Mouse (Mus musculus) cerebellum, adult 8-10 months (tissue): ENCODE measurements around the gene AC140267.1.
A peak's percentile ranks its signal among the peaks of the same experiment; 100 is the strongest.

ENCODE experiments used
- DNase-seq: peaks from one replicate; pipeline ENCODE4 v3.0.0; 2022

The AC140267.1 gene

DNA sequence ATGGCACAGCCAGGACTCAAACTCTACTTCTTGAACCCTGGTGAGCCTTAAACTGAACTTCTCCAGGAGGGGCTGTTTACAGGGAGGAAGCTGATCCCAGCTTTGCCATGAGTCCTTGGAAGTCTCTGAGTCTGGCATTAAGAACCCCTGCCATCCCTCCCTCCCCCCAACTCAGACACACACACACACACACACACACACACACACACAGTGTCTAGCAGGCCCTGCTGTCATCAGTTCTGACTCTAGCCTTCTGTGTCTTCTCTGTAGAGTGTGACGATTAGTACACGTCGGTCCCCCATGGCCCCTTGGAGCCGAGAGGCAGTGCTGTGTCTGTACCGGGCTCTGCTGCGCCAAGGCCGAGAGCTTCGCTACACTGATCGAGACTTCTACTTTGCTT is at the start of gene AC140267.1:
Gene AC140267.1 (plus strand): TSS at position 301 of the 400 bp plus-strand sequence.
- no peak for DNase-seq

DNA sequence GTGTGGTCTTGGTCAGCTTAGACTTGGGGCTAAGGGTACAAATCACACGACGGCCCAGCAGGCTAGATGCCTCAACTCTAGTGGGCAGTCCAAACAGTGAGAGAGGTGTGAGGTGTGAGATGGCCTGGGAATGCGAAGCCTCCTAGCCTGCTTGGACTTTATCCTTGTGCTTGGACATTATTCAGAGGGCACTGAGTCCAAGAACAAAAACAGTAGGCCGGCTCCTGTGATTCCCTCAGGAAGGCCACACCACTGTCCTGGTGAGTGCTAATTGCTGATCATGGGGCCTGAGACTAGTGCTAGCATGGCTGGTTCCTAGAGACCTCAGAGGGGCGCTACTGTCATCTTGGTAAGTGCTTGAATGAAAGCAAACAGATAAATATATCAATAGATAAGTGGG is 46.7 kb upstream of the AC140267.1 start:
- no peak for DNase-seq

- DNase-seq, result no peak
These were observed 45.6 kb upstream of the AC140267.1 start for GRCm38 (mm10) chr15:80190075-80190474.

GRCm38 (mm10) chr15:80191585-80192245 is 43.9 kb upstream of the AC140267.1 start:
- DNase-seq, result no peak

DNA sequence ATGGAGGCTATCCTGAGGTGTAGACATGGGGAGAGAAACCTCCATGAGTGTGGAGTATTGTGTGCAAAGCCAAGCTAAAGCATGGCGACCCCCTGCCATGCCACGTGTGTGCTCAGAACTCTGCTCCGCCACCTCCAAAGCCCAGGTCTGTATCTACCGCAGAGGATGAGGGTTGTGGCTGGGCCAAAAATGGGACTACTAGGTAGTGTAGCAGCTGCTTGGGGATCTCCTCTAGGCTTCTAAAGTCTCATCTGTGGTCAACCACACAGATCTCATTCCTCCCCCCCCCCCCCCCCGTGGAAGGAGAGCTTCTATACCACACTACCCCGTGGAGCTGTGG is 43.4 kb upstream of the AC140267.1 start:
- no peak for DNase-seq

GRCm38 (mm10) chr15:80192847-80193246 is 42.8 kb upstream of the AC140267.1 start:
- no peak for DNase-seq

GRCm38 (mm10) chr15:80199556-80199955 is 36.1 kb upstream of the AC140267.1 start:
- no peak for DNase-seq

- no peak for DNase-seq
These were observed 33.4 kb upstream of the AC140267.1 start for GRCm38 (mm10) chr15:80202111-80202775.

DNA sequence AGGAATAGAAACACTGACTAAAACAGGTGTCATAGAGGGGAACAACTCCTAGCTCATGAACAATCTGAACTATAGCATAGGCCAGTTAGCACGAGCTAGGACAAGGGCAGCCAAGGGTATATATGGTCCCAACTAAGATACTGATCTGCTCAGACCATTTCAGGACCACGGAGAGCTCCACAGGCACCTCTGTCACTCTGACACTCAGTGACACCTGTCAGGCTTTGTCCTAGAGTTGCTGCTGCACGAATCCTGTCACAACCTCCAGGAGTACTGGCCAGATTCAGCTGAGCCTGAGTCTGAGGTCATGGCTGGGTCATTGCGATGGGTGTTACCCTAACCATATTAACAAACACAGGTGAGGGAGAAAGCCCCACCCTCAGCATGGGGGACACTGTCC is 32.2 kb upstream of the AC140267.1 start:
- no peak for DNase-seq

GRCm38 (mm10) chr15:80206057-80206565 is 29.5 kb upstream of the AC140267.1 start:
- no peak for DNase-seq

DNA sequence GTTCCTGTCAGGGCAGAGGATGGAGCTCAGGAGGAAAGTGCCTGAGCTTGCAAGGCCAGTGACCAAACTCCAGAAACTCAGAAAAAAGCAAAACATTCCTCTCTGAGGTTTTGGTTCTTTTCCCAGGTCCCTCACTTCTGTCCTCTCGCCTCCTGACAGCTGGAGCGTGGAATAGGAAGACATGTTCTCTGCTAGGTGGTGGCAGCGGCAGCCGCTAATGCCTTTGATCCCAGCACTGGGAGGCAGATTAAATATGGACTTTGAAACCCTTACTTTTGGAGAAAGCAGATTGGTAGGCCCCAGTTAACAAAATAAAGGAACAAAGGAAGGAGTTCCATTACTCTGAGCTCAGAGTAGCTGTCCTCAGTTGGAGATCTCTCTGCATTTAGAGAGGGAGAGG is 27.2 kb upstream of the AC140267.1 start:
- no peak for DNase-seq

GRCm38 (mm10) chr15:80213688-80214087 is 21.9 kb upstream of the AC140267.1 start:
- no peak for DNase-seq

DNA sequence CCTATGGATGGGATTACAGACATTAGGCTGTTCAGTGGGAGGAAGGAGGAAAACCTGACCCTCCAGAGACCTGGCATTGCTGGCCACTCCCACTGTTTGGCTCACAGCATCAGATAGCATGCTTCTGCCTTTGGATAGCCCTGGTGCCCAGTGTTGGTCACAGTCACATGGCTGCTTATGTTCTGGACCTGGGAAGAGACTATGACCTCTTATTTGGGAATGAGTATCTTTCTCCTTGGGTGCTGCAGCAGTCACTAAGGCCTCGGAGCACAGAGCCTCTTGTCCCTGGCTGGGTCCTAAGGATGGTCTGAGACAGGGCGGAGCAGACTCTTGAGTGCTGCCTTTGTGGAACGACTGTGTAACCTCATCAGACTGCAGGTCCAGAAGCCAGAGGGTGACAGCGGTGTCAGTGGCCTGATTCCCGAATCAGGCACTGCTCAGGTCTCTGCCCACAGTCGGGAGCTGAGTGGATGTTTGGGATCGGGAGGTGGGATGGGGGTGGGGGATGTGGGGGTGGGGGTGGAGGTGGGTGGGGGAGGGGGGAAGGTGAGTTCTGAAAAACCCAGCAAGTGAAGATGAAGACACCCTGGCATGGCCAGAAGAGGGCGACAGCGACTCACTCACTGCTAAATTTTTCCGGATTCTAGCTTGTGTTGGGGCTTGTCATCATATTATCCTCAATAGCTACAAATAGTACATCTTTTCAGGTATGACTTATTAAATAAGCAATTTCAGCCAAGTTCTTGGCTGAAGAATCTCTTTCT is 19.7 kb upstream of the AC140267.1 start:
- DNase-seq, result no peak

- DNase-seq, result no peak
These were observed 19.2 kb upstream of the AC140267.1 start for GRCm38 (mm10) chr15:80216480-80216820.

GRCm38 (mm10) chr15:80217476-80217875 is 18.2 kb upstream of the AC140267.1 start:
- DNase-seq, result no peak

GRCm38 (mm10) chr15:80219211-80219610 is 16.4 kb upstream of the AC140267.1 start:
- no peak for DNase-seq

DNA sequence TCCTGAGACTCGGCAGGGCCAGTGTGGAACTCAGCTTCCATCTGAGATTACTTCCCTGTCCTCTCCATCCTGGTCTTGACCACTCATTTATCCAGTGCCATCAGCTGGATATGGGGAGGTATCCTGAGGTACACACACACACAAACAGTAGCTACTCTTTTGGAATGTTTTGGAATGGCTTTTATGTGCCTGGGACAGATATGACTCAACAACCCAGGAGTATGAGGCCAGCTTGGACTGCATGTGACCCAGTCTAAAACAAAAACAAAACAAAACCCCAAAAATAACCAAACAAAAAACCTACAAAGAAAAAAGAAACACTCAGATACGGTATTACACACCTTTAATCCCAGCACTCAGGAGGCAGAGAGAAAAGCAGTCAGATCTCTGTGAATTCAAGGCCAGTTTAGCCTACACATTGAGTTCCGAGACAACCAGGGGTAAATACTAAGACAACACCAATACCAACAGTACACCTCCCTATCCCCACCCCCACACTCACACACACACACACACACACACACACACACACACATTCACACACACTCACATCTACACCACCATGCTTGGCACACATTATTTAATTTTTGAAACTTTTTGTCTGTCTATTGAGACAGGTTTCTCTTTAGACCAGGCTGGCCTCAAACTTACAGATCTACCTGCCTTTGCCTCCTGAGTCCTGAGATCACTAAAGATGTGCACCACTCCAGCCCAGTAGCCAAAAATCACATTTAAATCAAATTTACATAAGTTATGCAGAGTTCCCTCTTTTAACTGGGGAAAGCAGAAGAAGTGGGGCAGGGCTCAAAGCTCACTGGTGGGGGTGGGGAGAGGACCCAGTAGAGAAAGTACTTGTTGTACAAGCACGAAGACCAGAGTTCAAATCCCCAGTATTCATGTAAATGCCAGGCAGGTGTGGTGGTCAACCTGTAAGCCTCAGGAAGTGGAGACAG is 15.7 kb upstream of the AC140267.1 start:
- DNase-seq, result no peak

- no peak for DNase-seq
These were observed 14.6 kb upstream of the AC140267.1 start for GRCm38 (mm10) chr15:80221031-80221430.

DNA sequence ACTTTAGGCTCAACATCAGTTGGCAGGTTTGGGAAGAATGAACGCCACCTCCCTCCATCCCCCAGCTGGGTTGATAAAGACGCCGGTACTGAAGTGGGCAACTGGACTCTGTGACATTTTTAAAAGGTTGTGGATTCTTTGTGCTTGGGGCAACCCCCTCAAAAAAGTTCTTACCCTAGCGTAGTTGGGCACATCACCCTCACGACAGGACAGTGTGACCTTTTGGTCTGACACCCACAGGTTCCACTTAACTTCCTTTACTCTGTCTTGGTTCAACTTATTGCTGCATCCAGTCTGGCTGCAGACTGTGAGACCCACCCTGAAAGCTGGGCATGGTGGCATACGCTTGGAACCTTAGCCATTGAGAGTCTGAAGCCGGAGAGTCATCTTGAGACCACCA is 11.9 kb upstream of the AC140267.1 start:
- DNase-seq, result no peak

- DNase-seq, result peak; percentile 79
These were observed 10.4 kb upstream of the AC140267.1 start for GRCm38 (mm10) chr15:80225208-80225607.

DNA sequence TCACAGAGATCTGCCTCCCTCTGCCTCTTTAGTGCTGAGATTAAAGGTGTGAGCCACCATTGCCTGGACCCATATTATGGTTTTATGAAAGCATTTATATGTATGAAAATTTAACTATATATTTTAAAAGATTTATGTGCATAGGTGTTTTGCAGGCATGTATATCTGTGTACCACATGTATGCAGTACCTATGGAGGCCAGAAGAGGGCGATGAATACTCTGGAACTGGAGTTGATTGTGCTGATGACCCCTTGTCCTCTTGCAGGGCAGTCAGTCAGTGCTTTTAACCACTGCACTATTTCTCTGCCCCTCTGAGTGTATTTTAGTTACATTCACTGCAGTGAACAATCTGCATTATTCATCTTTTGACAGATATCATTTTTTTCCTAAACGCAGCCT is 9.8 kb upstream of the AC140267.1 start:
- peak; percentile 54 for DNase-seq

DNA sequence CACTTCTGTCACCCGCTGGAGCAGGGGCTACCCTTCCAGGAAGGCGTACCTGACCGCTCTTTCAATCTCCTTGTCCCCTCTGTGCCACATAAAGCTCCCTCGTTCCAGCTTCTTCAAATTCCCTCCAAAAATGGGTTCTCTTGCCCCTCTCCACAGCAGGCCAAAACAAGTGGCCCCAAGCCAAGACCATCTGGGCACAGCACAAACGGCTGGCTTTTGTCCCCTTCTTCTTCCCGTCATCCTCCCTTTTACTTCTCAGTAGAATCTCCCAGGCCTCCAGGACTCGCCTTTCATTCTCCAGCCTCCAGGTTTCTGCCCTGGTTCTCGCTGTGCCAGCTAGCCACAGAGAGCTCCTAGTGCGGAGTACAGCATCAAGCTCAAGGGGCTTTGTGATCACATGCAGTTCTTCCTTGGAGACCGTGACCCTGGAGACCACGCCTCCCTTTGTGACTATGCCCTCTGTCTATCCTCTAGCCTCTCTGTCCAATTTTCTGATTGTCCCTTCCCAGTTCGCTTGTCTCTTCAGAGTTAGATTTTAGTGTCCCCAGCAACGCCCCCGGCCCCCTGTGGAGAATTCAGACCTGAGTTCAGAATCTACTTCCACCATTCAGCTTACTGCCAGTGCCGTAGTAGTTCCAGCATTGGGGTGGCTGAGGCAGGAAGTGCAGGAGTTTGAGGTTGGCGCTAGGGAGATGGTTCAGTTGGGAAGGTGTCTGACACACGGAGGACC is 7.4 kb upstream of the AC140267.1 start:
- no peak for DNase-seq
